Mouse (Mus musculus): ENCODE measurements around the gene Hck. TPM values are rescaled to one million over a fixed set of nuclear protein-coding genes. Genes with fewer than 3 reads are reported as not detected.

The Hck gene
- polyA plus RNA-seq, 1 experiment = 0.90 TPM

- Histone ChIP-seq H3K4me3 (ENCODE audit: insufficient read depth, low read length) (no peak overlapping the region), H3K27ac (ENCODE audit: insufficient read depth, low read length) (no peak overlapping the region), H3K4me1 (ENCODE audit: control insufficient read depth, insufficient read depth, low read length) (no peaks in the 10 kb centered on the region)
- TF ChIP-seq POLR2A (IDR thresholded peaks at IDR 0.05; ENCODE audit: low read depth, low read length) (no peak), CTCF (IDR thresholded peaks at IDR 0.05; ENCODE audit: borderline replicate concordance, insufficient read depth, low read length) (no peak)
Measured at GRCm38 (mm10) chr2:153147236-153147635, 39.0 kb downstream of the Hck start.

- H3K4me3 ChIP-seq (ENCODE audit: insufficient read depth, low read length) = no peak overlapping the region
- no peak for TF ChIP-seq POLR2A (IDR thresholded peaks at IDR 0.05; ENCODE audit: low read depth, low read length)
- TF ChIP-seq CTCF (IDR thresholded peaks at IDR 0.05; ENCODE audit: borderline replicate concordance, insufficient read depth, low read length) = peak; percentile 87; the same call in 1 of the 2 replicates
- H3K4me1 ChIP-seq (ENCODE audit: control insufficient read depth, insufficient read depth, low read length) = no peaks in the 10 kb centered on the region
- no peak overlapping the region for H3K27ac ChIP-seq (ENCODE audit: insufficient read depth, low read length)
Measured at GRCm38 (mm10) chr2:153147715-153148114, 39.4 kb downstream of the Hck start.

- Histone ChIP-seq H3K27ac (ENCODE audit: insufficient read depth, low read length) (no peak overlapping the region), H3K4me1 (ENCODE audit: control insufficient read depth, insufficient read depth, low read length) (no peaks in the 10 kb centered on the region), H3K4me3 (ENCODE audit: insufficient read depth, low read length) (no peak overlapping the region)
- TF ChIP-seq CTCF (IDR thresholded peaks at IDR 0.05; ENCODE audit: borderline replicate concordance, insufficient read depth, low read length) = no peak
- TF ChIP-seq POLR2A (IDR thresholded peaks at IDR 0.05; ENCODE audit: low read depth, low read length) = no peak
Measured at GRCm38 (mm10) chr2:153149742-153150141, 41.5 kb downstream of the Hck start.

GRCm38 (mm10) chr2:153151026-153151425, 42.8 kb downstream of the Hck start:
- Histone ChIP-seq H3K4me1 (ENCODE audit: control insufficient read depth, insufficient read depth, low read length) (no peaks in the 10 kb centered on the region), H3K27ac (ENCODE audit: insufficient read depth, low read length) (no peak overlapping the region), H3K4me3 (ENCODE audit: insufficient read depth, low read length) (no peak overlapping the region)
- TF ChIP-seq POLR2A (IDR thresholded peaks at IDR 0.05; ENCODE audit: low read depth, low read length) (no peak), CTCF (IDR thresholded peaks at IDR 0.05; ENCODE audit: borderline replicate concordance, insufficient read depth, low read length) (no peak)

- Histone ChIP-seq H3K27ac (ENCODE audit: insufficient read depth, low read length) (no peak overlapping the region), H3K4me3 (ENCODE audit: insufficient read depth, low read length) (no peak overlapping the region), H3K4me1 (ENCODE audit: control insufficient read depth, insufficient read depth, low read length) (no peaks in the 10 kb centered on the region)
- TF ChIP-seq POLR2A (IDR thresholded peaks at IDR 0.05; ENCODE audit: low read depth, low read length) (no peak), CTCF (IDR thresholded peaks at IDR 0.05; ENCODE audit: borderline replicate concordance, insufficient read depth, low read length) (no peak)
Measured at GRCm38 (mm10) chr2:153151926-153152665, 43.8 kb downstream of the Hck start.

- Histone ChIP-seq H3K4me1 (ENCODE audit: control insufficient read depth, insufficient read depth, low read length) (no peaks in the 10 kb centered on the region), H3K4me3 (ENCODE audit: insufficient read depth, low read length) (no peak overlapping the region), H3K27ac (ENCODE audit: insufficient read depth, low read length) (no peak overlapping the region)
- TF ChIP-seq POLR2A (IDR thresholded peaks at IDR 0.05; ENCODE audit: low read depth, low read length) = no peak
- TF ChIP-seq CTCF (IDR thresholded peaks at IDR 0.05; ENCODE audit: borderline replicate concordance, insufficient read depth, low read length) = no peak
Measured at GRCm38 (mm10) chr2:153153033-153153450, 44.8 kb downstream of the Hck start.

GRCm38 (mm10) chr2:153157270-153157669, 49.0 kb downstream of the Hck start:
- no peaks in the 10 kb centered on the region for H3K4me1 ChIP-seq (ENCODE audit: control insufficient read depth, insufficient read depth, low read length)
- H3K27ac ChIP-seq (ENCODE audit: insufficient read depth, low read length) = no peak overlapping the region
- no peak for TF ChIP-seq POLR2A (IDR thresholded peaks at IDR 0.05; ENCODE audit: low read depth, low read length)
- TF ChIP-seq CTCF (IDR thresholded peaks at IDR 0.05; ENCODE audit: borderline replicate concordance, insufficient read depth, low read length) = peak; percentile 25; the same call in 1 of the 2 replicates
- H3K4me3 ChIP-seq (ENCODE audit: insufficient read depth, low read length) = no peak overlapping the region

- Histone ChIP-seq H3K4me1 (ENCODE audit: control insufficient read depth, insufficient read depth, low read length) (no peaks in the 10 kb centered on the region), H3K27ac (ENCODE audit: insufficient read depth, low read length) (no peak overlapping the region), H3K4me3 (ENCODE audit: insufficient read depth, low read length) (no peak overlapping the region)
- TF ChIP-seq CTCF (IDR thresholded peaks at IDR 0.05; ENCODE audit: borderline replicate concordance, insufficient read depth, low read length) = no peak
- TF ChIP-seq POLR2A (IDR thresholded peaks at IDR 0.05; ENCODE audit: low read depth, low read length) = no peak
Measured at GRCm38 (mm10) chr2:153160133-153160532, 51.9 kb downstream of the Hck start.

GRCm38 (mm10) chr2:153160844-153161683, 52.8 kb downstream of the Hck start, which contains the start of gene Tm9sf4:
Gene Tm9sf4, plus strand, starts transcription at chr2:153161303.
- Histone ChIP-seq H3K4me1 (ENCODE audit: control insufficient read depth, insufficient read depth, low read length) (no peaks in the 10 kb centered on the region), H3K4me3 (ENCODE audit: insufficient read depth, low read length) (peak within 1 kb of the TSS; percentile 87), H3K27ac (ENCODE audit: insufficient read depth, low read length) (peak within 1 kb of the TSS; percentile 92)
- peak; percentile 85 for TF ChIP-seq POLR2A (IDR thresholded peaks at IDR 0.05; ENCODE audit: low read depth, low read length)
- no peak for TF ChIP-seq CTCF (IDR thresholded peaks at IDR 0.05; ENCODE audit: borderline replicate concordance, insufficient read depth, low read length)

GRCm38 (mm10) chr2:153161684-153162080, 53.4 kb downstream of the Hck start:
- TF ChIP-seq POLR2A (IDR thresholded peaks at IDR 0.05; ENCODE audit: low read depth, low read length) = no peak
- no peak for TF ChIP-seq CTCF (IDR thresholded peaks at IDR 0.05; ENCODE audit: borderline replicate concordance, insufficient read depth, low read length)
- H3K27ac ChIP-seq (ENCODE audit: insufficient read depth, low read length) = peak overlapping the region; percentile 92
- no peaks in the 10 kb centered on the region for H3K4me1 ChIP-seq (ENCODE audit: control insufficient read depth, insufficient read depth, low read length)
- peak overlapping the region; percentile 87 for H3K4me3 ChIP-seq (ENCODE audit: insufficient read depth, low read length)
